Mouse (Mus musculus) heart, postnatal 0 days (tissue): Measurements from ENCODE around the gene Tll2.

Experiments
- CTCF ChIP-seq: IDR thresholded peaks from 2 replicates; pipeline ENCODE4 v1.5.1; 2016; ENCODE audit warnings: antibody characterized with exemption, control low read depth, low read depth
- EP300 ChIP-seq: IDR thresholded peaks from 2 replicates; pipeline ENCODE4 v1.6.1; 2016; ENCODE audit warnings: antibody characterized with exemption, low read depth

GRCm38 (mm10) chr19:41081589-41081988 lies 125.0 kb downstream of the Tll2 start:
- TF ChIP-seq CTCF (no peak), EP300 (no peak)
